Mouse (Mus musculus) E14TG2a.4 (cell line): ENCODE data around the gene Cmss1.

Source experiments
- H3K27me3 ChIP-seq: 2 replicates; pipeline ENCODE4 v1.6.1; 2014; ENCODE audit warnings: low read length, control low read depth; ENCODE audit not compliant: insufficient read depth
- H3K36me3 ChIP-seq: 2 replicates; pipeline ENCODE4 v1.6.1; 2014; ENCODE audit warnings: low read length, control low read depth; ENCODE audit not compliant: insufficient read depth
- H3K4me1 ChIP-seq: replicated peaks from 2 replicates; pipeline ENCODE4 v1.6.1; 2014; ENCODE audit warnings: low read depth, low read length, control low read depth
- H3K4me3 ChIP-seq: replicated peaks from 2 replicates; pipeline ENCODE4 v1.5.1; 2014; ENCODE audit warnings: mild to moderate bottlenecking, low read length
- H3K9me3 ChIP-seq: 2 replicates; pipeline ENCODE4 v1.6.1; 2014; ENCODE audit warnings: low read length, control low read depth
- CTCF ChIP-seq: conservative IDR thresholded peaks from 2 replicates; pipeline ENCODE4 v1.5.1; 2014; ENCODE audit warnings: low read length
- NANOG ChIP-seq: IDR thresholded peaks from 2 replicates; pipeline ENCODE4 v1.6.1; 2014; ENCODE audit warnings: borderline replicate concordance, low read length, mixed read lengths
- POU5F1 ChIP-seq: IDR thresholded peaks from 2 replicates; pipeline ENCODE4 v1.6.1; 2014; ENCODE audit warnings: low read length, borderline replicate concordance

Gene Cmss1

GRCm38 (mm10) chr16:57280221-57281217, 326.1 kb downstream of the Cmss1 start:
- Histone ChIP-seq H3K36me3 (peaks cover 24% of the 10 kb centered on the region), H3K4me3 (peak overlapping the region; percentile 46), H3K9me3 (peaks cover 39% of the 10 kb centered on the region), H3K27me3 (no peaks in the 10 kb centered on the region), H3K4me1 (peaks cover 18% of the 10 kb centered on the region)
- no peak for TF ChIP-seq POU5F1
- no peak for TF ChIP-seq NANOG
- no peak for TF ChIP-seq CTCF

- peaks cover 18% of the 10 kb centered on the region for H3K4me1 ChIP-seq
- TF ChIP-seq POU5F1 (no peak), NANOG (no peak), CTCF (no peak)
- no peak overlapping the region for H3K4me3 ChIP-seq
- H3K27me3 ChIP-seq = no peaks in the 10 kb centered on the region
- peaks cover 24% of the 10 kb centered on the region for H3K36me3 ChIP-seq
- peaks cover 28% of the 10 kb centered on the region for H3K9me3 ChIP-seq
Observed at GRCm38 (mm10) chr16:57278976-57279626, 327.6 kb downstream of the Cmss1 start.

GRCm38 (mm10) chr16:57269751-57270150, 336.9 kb downstream of the Cmss1 start:
- Histone ChIP-seq H3K9me3 (no peaks in the 10 kb centered on the region), H3K4me3 (peak overlapping the region; percentile 57), H3K27me3 (peaks cover 16% of the 10 kb centered on the region), H3K36me3 (no peaks in the 10 kb centered on the region), H3K4me1 (peaks cover 9% of the 10 kb centered on the region)
- TF ChIP-seq CTCF (no peak), NANOG (no peak)

- H3K9me3 ChIP-seq = peaks cover 7% of the 10 kb centered on the region
- TF ChIP-seq NANOG (no peak), POU5F1 (no peak), CTCF (no peak)
Observed at GRCm38 (mm10) chr16:57268058-57268841, 338.4 kb downstream of the Cmss1 start.

GRCm38 (mm10) chr16:57267068-57267467, 339.6 kb downstream of the Cmss1 start:
- Histone ChIP-seq H3K4me1 (peaks cover 9% of the 10 kb centered on the region), H3K9me3 (peaks cover 7% of the 10 kb centered on the region), H3K27me3 (peaks cover 13% of the 10 kb centered on the region), H3K4me3 (no peak overlapping the region), H3K36me3 (no peaks in the 10 kb centered on the region)
- TF ChIP-seq CTCF (no peak), POU5F1 (no peak), NANOG (no peak)

More at GRCm38 (mm10) chr16:57268058-57268841, 338.4 kb downstream of the Cmss1 start:
- Histone ChIP-seq H3K27me3 (peaks cover 16% of the 10 kb centered on the region), H3K36me3 (no peaks in the 10 kb centered on the region), H3K4me1 (peaks cover 9% of the 10 kb centered on the region), H3K4me3 (no peak overlapping the region)

GRCm38 (mm10) chr16:57260152-57260551, 346.5 kb downstream of the Cmss1 start:
- peaks cover 4% of the 10 kb centered on the region; the same call in 1 of the 2 replicates for H3K4me1 ChIP-seq
- no peak overlapping the region for H3K4me3 ChIP-seq
- no peaks in the 10 kb centered on the region for H3K36me3 ChIP-seq
- no peaks in the 10 kb centered on the region for H3K27me3 ChIP-seq
- TF ChIP-seq NANOG = no peak
- TF ChIP-seq CTCF = no peak
- no peak for TF ChIP-seq POU5F1
- peaks cover 24% of the 10 kb centered on the region for H3K9me3 ChIP-seq

- H3K27me3 ChIP-seq = no peaks in the 10 kb centered on the region
- H3K9me3 ChIP-seq = peaks cover 24% of the 10 kb centered on the region
- no peak overlapping the region for H3K4me3 ChIP-seq
- H3K4me1 ChIP-seq = peaks cover 4% of the 10 kb centered on the region; the same call in 1 of the 2 replicates
- H3K36me3 ChIP-seq = no peaks in the 10 kb centered on the region
- TF ChIP-seq NANOG = no peak
- no peak for TF ChIP-seq CTCF
- TF ChIP-seq POU5F1 = no peak
Observed at GRCm38 (mm10) chr16:57259356-57260083, 347.1 kb downstream of the Cmss1 start.
